Mouse (Mus musculus) CD4-positive naive resting alpha-beta T cell, adult 76 days (primary cell): Measurements from ENCODE around the gene Rps16. TPM values are rescaled to one million over a fixed set of nuclear protein-coding genes. Genes with fewer than 3 reads are reported as not detected.

Source experiments
- total RNA-seq: library from RNA; stranded (reverse); gene quantifications from one replicate; pipeline ENCODE4 v1.2.4, GENCODE M21; 2023

Rps16 gene
- total RNA-seq: 4,922 TPM

DNA sequence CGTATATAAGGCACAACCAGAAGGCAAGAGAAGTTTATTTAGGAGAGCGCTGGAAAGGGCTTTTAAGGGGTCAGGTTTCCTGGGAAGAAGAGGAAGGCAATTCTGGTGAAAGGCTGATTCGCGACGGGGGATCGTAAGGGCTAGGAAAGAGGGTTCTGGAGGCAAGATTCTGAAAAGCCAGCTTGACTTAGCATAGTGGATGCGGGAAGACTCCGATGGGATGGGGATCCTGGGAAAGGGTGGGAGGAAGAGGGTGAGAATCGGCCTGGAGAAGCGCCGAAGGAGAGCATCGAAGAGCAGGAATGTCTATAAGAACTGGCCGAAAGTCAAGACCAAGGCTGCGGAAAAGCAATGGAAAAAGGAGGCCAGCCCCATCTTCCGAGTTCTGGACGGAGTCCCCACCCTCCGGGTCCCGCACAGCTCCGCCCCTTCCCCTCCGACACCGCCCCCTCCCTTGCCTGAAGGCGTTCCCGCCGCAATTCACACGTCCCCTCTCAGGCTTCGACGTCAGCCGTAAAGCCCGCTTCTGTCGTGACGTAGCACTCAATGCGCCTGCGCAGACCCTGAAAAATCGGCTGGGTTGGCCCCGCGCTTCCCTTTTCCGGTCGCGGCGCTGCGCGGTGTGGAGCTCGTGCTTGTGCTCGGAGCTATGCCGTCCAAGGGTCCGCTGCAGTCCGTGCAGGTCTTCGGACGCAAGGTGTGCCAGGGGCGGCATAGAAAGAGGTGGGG, at the start of gene Rps16:
TSS of gene Rps16 (plus strand) at position 498 of the 729 bp plus-strand sequence.

DNA sequence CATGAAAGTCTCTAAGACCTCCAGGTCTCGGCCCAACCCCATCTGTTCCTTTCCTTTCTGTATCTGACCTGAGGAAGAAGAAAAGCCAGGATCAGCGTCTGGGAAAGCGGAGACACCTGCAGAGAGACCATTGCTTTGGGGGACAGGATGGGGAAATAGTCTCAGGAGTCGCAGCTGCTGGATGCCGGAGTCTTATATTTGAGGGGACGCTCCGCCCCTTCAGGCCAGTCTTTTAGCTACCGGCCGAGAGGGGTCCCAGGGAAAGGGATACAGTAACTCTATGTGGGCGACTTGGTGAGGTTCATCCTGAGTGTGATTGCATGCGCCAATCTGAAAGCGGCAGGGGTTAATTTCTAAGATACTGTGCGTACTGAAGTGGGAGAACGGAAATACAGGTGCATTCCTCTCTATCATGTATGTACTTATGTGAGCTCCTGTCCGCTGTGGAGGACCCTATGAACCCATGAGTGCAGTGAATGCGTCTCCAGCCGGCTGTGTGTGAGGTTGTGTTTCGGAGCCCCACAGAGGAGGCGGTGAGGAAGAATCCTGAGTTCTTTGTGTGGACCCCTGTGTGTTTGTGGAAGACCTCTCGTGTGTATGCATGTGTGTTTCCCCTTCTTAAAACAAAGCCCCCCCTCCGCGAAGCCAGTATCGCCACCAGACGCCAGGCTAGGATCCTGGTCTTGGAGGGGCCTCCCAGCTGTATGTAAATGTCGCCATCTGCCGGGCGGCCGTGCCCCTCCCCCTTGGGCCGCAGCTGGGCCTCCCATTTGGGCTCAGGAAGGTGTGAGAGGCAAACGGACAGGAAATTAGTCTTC, 48.6 kb upstream of the Rps16 start, which contains the start of gene Dll3:
TSS of gene Dll3 (minus strand) at position 623 of the 818 bp plus-strand sequence.

DNA sequence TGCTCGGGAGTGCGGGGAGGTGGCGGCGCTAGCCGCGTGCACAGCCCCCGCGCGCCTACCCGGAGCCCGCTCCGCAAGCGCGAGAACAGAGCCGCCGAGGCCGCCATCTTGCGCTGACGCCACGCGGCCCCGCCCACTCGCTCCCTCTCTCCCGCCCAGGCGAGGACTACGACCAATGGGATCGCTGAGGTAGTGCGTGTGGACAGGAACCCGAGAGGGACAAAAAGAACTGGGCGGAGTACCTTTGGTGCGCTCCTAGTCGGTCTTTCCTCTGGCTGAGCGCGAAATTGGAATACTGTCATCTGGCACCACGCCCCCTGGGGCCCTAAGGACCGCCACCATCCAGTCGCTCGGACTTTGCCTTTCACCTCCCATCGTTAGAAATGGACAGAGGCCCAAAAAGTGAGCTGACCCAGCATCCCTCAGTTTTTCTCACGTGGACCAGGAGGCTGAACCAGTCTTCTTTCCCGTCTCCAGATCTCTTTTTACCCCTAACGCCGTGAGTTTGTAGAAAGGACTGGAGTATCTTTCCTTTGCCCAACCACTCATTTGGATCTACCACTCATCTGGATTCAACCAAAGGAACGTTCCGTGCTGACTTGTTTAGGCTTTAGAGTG, 38.4 kb upstream of the Rps16 start, which contains the start of gene Timm50:
TSS of gene Timm50 (minus strand) at position 147 of the 618 bp plus-strand sequence.

DNA sequence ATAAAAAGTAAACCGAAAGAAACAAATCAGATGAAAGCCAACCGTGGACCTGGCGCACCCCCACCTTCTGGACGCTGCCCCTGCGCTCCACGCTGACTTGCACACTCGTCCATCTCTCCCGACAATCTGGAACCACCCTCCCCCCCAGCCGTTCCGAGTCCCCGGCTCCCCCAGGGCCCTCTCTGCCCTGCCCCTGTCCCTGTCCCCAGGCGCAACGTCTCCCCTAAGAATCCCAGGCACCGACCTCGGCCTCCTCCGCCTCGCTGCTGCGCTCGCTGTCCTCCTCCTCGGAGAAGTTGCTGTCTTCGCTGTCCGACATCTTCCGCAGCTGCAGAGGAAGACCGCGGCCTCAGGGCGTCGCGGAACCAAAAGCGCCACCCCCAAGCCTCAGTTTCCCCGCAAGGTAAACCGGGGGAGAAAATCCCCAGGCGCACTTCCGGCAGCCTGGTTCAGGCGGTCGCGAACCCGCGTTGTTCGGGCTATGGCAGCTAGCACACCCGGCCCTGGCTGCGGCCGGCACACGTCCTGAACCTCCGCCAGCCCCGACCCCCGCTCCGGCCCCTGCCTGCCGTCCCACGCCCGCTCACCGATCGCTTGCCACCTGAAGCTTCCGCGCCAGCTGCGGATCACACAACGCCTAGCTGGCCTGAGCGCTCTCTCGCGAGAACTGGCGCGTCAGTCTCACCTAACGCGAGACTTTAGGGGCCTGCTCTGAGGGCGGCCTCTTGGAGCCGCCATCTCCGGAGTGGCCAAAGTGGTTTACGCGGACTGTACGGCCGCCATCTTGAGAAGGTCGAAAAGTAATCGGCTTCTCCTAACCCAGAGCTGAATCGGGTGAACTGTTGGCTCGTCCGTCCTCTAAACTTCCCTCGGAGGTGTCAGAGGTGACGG, 12.1 kb upstream of the Rps16 start, which contains the start of gene Supt5:
TSS of gene Supt5 (minus strand) at position 639 of the 891 bp plus-strand sequence.

DNA sequence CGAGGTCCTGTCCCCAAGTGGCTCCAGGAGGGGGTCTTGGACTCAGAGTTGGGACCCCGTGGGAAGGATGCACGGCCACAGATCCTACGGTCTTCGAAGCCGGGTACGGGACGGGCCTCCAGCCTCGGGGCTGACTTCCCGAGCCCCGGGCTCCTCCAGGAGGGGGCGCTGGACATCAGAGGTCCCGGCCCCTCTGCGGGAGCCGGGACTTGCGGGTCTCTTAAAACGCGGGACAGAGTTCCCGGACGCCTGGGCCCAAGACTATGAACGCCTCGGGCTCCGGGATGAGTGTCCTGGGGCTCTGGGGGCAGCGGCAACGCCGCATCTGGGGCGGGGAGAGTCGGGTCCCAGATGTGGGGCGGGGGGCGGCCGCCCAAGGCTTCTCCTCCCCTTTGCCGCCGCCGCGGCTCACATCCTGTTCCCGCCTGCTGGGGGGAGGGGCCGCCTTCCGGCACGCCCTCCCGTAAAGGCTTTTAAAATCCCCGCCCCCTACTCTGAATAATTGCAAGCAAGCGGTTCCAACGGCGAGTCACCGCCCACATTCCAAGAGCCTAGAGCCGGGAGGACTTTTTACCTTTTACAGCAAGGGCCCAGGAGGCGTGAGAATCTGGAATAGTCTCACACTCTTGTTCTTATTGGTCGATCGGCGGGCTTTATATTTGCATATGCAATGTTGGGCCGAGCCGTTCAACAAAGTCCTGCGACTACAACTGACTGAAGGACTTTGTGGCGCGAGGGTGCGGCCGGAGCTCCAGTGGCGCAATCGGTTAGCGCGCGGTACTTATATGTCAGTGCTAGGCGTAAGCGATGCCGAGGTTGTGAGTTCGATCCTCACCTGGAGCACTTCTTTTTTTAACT, 22.0 kb downstream of the Rps16 start, which contains the start of gene Plekhg2:
TSS of gene Plekhg2 (minus strand) at position 349 of the 858 bp plus-strand sequence.

DNA sequence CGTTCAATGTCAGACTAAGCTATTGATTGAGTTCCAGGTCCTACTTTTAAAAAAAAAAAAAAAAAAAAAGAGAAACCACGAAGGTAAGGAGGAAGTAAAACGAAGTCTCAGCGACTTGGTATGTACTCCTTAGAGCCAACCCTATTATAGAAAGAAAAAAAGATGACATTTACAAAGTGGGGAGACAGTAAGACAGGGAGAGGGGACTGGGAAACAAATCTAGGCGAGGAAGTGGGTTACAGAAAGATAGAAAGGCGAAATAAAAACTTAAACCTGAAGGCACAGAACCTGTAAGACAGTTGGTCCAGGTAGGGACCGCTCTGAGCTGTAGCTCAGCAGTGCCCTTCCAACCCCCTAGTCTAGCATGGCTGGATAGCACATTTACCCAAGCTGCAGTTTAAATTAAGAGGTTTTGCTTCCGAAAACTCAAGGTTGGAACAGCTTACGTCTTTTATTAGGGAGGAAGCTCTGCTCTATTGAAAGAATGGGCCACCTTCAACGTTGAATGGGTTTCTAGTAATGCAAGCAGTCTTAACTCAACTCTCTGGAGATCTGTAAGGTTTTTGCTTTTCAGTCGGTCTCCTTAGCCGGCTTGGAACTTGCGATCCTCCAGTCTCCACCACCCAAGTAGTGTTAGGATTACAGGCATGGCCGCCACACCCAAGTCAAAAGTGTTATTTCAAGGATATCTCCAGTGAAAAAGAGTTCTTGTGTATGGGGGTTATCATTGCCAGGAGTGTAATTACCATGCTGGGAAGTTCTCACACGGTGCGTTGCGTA, 30.0 kb downstream of the Rps16 start, which contains the start of gene Zfp36:
TSS of gene Zfp36 (minus strand) at position 17 of the 780 bp plus-strand sequence.

DNA sequence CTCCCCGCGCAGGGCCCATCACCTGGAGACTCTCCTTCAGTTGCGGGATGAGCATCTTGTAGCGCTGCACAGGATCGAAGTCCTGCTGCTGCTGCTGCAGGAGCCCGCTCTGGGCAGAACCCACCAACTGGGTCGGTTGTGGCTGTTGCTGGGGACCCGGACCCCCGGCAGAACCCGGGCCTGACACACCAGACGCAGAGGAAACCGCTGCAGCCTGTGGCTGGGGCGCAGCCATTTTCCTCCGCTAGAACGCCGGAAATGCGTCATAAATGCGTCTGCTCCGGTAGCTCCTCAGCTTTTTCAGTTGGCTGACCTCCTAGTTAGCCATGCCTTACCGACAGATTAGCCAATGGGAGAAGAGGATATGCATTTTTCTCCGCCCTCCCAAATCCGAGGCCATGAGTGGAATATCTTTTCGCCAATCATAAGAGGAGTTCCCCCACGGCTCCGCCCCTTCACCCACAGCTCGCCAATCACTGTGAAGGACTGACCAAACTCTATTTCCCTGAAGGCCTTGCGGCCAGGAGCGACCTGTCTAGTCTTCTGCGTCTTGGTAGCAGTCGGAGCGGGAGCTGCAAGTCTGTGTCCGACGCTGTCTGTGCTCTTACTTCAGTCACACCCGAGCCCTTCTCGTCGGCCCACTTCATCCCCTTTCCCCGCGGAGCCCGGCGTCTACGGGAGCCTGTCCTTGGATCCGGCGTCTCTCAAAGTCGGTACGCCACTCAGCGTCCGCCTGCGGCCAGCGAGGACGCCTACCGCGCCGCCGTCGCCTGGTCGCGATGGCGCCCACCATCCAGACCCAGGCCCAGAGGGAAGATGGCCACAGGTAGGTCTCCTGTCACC, 42.2 kb downstream of the Rps16 start, which contains the start of the genes Med29 and Paf1:
TSS of gene Med29 (minus strand) at position 280 of the 843 bp plus-strand sequence.
TSS of gene Paf1 (plus strand) at position 523 of the 843 bp plus-strand sequence.

Other genes with a start within 250 kb of the Rps16 start
- gene 9530053A07Rik, start 221.2 kb upstream of the Rps16 start, total RNA-seq: not detected
- 181 TPM for gene Fbl, start 180.9 kb upstream of the Rps16 start, total RNA-seq
- gene Dyrk1b, start 171.2 kb upstream of the Rps16 start, total RNA-seq: 13.0 TPM
- gene Eid2, start 82.8 kb upstream of the Rps16 start, total RNA-seq: 7.1 TPM
- gene Eid2b, start 72.9 kb upstream of the Rps16 start, total RNA-seq: 3.8 TPM
- gene Selenov, start 59.5 kb upstream of the Rps16 start, total RNA-seq: not detected
- gene Dll3, start 48.4 kb upstream of the Rps16 start, total RNA-seq: not detected
- gene Timm50, start 38.6 kb upstream of the Rps16 start, total RNA-seq: 30.4 TPM
- gene Supt5, start 11.9 kb upstream of the Rps16 start, total RNA-seq: 171 TPM
- 159 TPM for gene Plekhg2, start 21.9 kb downstream of the Rps16 start, total RNA-seq
- gene Zfp36, start 29.6 kb downstream of the Rps16 start, total RNA-seq: 225 TPM
- 22.9 TPM for gene Med29, start 42.1 kb downstream of the Rps16 start, total RNA-seq
- gene Paf1, start 42.3 kb downstream of the Rps16 start, total RNA-seq: 150 TPM
- 274 TPM for gene Gmfg, start 86.8 kb downstream of the Rps16 start, total RNA-seq
- gene Lrfn1, start 101.3 kb downstream of the Rps16 start, total RNA-seq: 1.8 TPM
- gene Ifnl2, start 159.8 kb downstream of the Rps16 start, total RNA-seq: not detected
- not detected for gene Ifnl3, start 172.2 kb downstream of the Rps16 start, total RNA-seq
- gene Sycn, start 190.2 kb downstream of the Rps16 start, total RNA-seq: not detected
- 0.50 TPM for gene Nccrp1, start 196.6 kb downstream of the Rps16 start, total RNA-seq
- 57.6 TPM for gene Samd4b, start 247.5 kb downstream of the Rps16 start, total RNA-seq
- 8.9 TPM for gene Pak4, start 247.5 kb downstream of the Rps16 start, total RNA-seq